Mouse (Mus musculus) C2C12 (cell line): ENCODE data around the gene Qpctl. TPM values are rescaled to one million over a fixed set of nuclear protein-coding genes. Genes with fewer than 3 reads are reported as not detected.
A peak's percentile ranks its signal among the peaks of the same experiment; 100 is the strongest.

ENCODE experiments used
- H3K27me3 ChIP-seq: one replicate; pipeline ENCODE4 v1.6.1; 2011; ENCODE audit not compliant: control insufficient read depth, insufficient read depth, insufficient read length
- H3K36me3 ChIP-seq: one replicate; pipeline ENCODE4 v1.6.1; 2011; ENCODE audit not compliant: control insufficient read depth, insufficient read depth
- H3K4me3 ChIP-seq: one replicate; pipeline ENCODE4 v1.5.1; 2011; ENCODE audit warnings: mild to moderate bottlenecking, control low read depth; ENCODE audit not compliant: poor library complexity, insufficient read depth, severe bottlenecking
- H3K79me2 ChIP-seq: one replicate; pipeline ENCODE4 v1.6.1; 2011; ENCODE audit not compliant: control insufficient read depth, insufficient read depth
- H3K79me3 ChIP-seq: one replicate; pipeline ENCODE4 v1.6.1; 2011; ENCODE audit warnings: low read depth, control low read depth
- H3ac ChIP-seq: one replicate; pipeline ENCODE3; 2011; ENCODE audit warnings: low read depth; ENCODE audit not compliant: control insufficient read depth, insufficient read length
- CEBPB ChIP-seq: IDR thresholded peaks from one replicate; pipeline ENCODE4 v1.6.1; 2011; ENCODE audit warnings: low read depth, mild to moderate bottlenecking, control low read depth, moderate library complexity
- CTCF ChIP-seq: IDR thresholded peaks from one replicate; pipeline ENCODE4 v1.5.1; 2011; ENCODE audit not compliant: control insufficient read depth, insufficient read depth, insufficient read length
- FOSL1 ChIP-seq: IDR thresholded peaks from one replicate; pipeline ENCODE4 v1.8.0; 2011; ENCODE audit warnings: mild to moderate bottlenecking, low read length; ENCODE audit not compliant: poor library complexity, insufficient read depth, severe bottlenecking
- MAX ChIP-seq: IDR thresholded peaks from one replicate; pipeline ENCODE4 v1.6.1; 2011; ENCODE audit warnings: mild to moderate bottlenecking, control low read depth
- MYOD1 ChIP-seq: IDR thresholded peaks from one replicate; pipeline ENCODE4 v1.6.1; 2011; ENCODE audit warnings: low read depth; ENCODE audit not compliant: control insufficient read depth, insufficient read length
- MYOG ChIP-seq: IDR thresholded peaks from one replicate; pipeline ENCODE4 v1.6.1; 2011; ENCODE audit not compliant: control insufficient read depth, insufficient read length; ENCODE audit errors: extremely low read depth
- USF1 ChIP-seq: IDR thresholded peaks from one replicate; pipeline ENCODE4 v1.6.1; 2011; ENCODE audit warnings: low read depth, mild to moderate bottlenecking, control low read depth, moderate library complexity
- polyA plus RNA-seq: library from polyadenylated mRNA; unstranded; fragments of >200 nt; fragmentation: generic; extraction: Trizol; gene quantifications from one replicate; pipeline ENCODE4 v1.2.1, GENCODE M21; 2012; ENCODE audit warnings: missing spikeins

The Qpctl gene
- polyA plus RNA-seq, 1 experiment: 12.3 TPM

GRCm38 (mm10) chr7:19137380-19137779 lies 11.7 kb downstream of the Qpctl start:
- Histone ChIP-seq H3K27me3 (no peaks in the 10 kb centered on the region), H3K79me3 (peaks cover 3% of the 10 kb centered on the region), H3ac (no peak overlapping the region), H3K79me2 (peaks cover 11% of the 10 kb centered on the region), H3K4me3 (no peak overlapping the region), H3K36me3 (peaks cover 9% of the 10 kb centered on the region)
- TF ChIP-seq USF1: no peak
- peak; percentile 18 for TF ChIP-seq CTCF

GRCm38 (mm10) chr7:19136673-19137334 lies 12.3 kb downstream of the Qpctl start:
- Histone ChIP-seq H3K79me3 (peaks cover 3% of the 10 kb centered on the region), H3K36me3 (peaks cover 9% of the 10 kb centered on the region), H3K4me3 (no peak overlapping the region), H3K79me2 (peaks cover 16% of the 10 kb centered on the region), H3K27me3 (no peaks in the 10 kb centered on the region), H3ac (no peak overlapping the region)
- TF ChIP-seq MYOD1 (no peak), USF1 (no peak), CEBPB (no peak), MAX (no peak)

GRCm38 (mm10) chr7:19136168-19136567 lies 12.9 kb downstream of the Qpctl start:
- H3K27me3 ChIP-seq: no peaks in the 10 kb centered on the region
- H3K79me3 ChIP-seq: peaks cover 3% of the 10 kb centered on the region
- H3K36me3 ChIP-seq: peaks cover 9% of the 10 kb centered on the region
- peaks cover 17% of the 10 kb centered on the region for H3K79me2 ChIP-seq
- no peak overlapping the region for H3ac ChIP-seq
- no peak for TF ChIP-seq MYOG
- no peak for TF ChIP-seq USF1
- TF ChIP-seq MAX: no peak
- TF ChIP-seq CEBPB: no peak
- no peak for TF ChIP-seq MYOD1
- no peak for TF ChIP-seq FOSL1
- no peak for TF ChIP-seq CTCF
- H3K4me3 ChIP-seq: no peak overlapping the region

- H3ac ChIP-seq: peak overlapping the region; percentile 13
- H3K27me3 ChIP-seq: no peaks in the 10 kb centered on the region
- no peak for TF ChIP-seq CEBPB
- peak; percentile 76 for TF ChIP-seq USF1
- TF ChIP-seq CTCF: peak; percentile 77
- peak; percentile 70 for TF ChIP-seq MAX
- H3K79me3 ChIP-seq: peaks cover 5% of the 10 kb centered on the region
- H3K4me3 ChIP-seq: peak overlapping the region; percentile 18
- no peaks in the 10 kb centered on the region for H3K36me3 ChIP-seq
- H3K79me2 ChIP-seq: peaks cover 17% of the 10 kb centered on the region
Measured at GRCm38 (mm10) chr7:19131324-19131848, 17.7 kb downstream of the Qpctl start.

GRCm38 (mm10) chr7:19130657-19131056 lies 18.4 kb downstream of the Qpctl start:
- TF ChIP-seq CEBPB (no peak), MYOG (no peak), MAX (no peak), USF1 (no peak), CTCF (no peak), FOSL1 (no peak), MYOD1 (no peak)
- Histone ChIP-seq H3K27me3 (no peaks in the 10 kb centered on the region), H3K79me2 (peaks cover 17% of the 10 kb centered on the region), H3K36me3 (no peaks in the 10 kb centered on the region), H3ac (no peak overlapping the region), H3K4me3 (no peak overlapping the region), H3K79me3 (peaks cover 5% of the 10 kb centered on the region)

GRCm38 (mm10) chr7:19129396-19129795 lies 19.7 kb downstream of the Qpctl start:
- H3K79me3 ChIP-seq: peaks cover 5% of the 10 kb centered on the region
- H3K4me3 ChIP-seq: no peak overlapping the region
- H3ac ChIP-seq: no peak overlapping the region
- TF ChIP-seq FOSL1: no peak
- TF ChIP-seq MAX: no peak
- no peak for TF ChIP-seq CEBPB
- no peak for TF ChIP-seq USF1
- no peak for TF ChIP-seq MYOD1
- no peak for TF ChIP-seq CTCF
- no peak for TF ChIP-seq MYOG
- H3K36me3 ChIP-seq: no peaks in the 10 kb centered on the region
- peaks cover 17% of the 10 kb centered on the region for H3K79me2 ChIP-seq
- H3K27me3 ChIP-seq: no peaks in the 10 kb centered on the region
